Mouse (Mus musculus): ENCODE measurements around the gene Gm47791. TPM values are rescaled to one million over a fixed set of nuclear protein-coding genes. Genes with fewer than 3 reads are reported as not detected.

Gm47791 gene
- polyA plus RNA-seq, 1 experiment from 2014 or later: not detected

GRCm38 (mm10) chr1:82779388-82779966, 8.4 kb upstream of the Gm47791 start:
- H3K9ac ChIP-seq: no peak overlapping the region
- 86% methylated on average over 6 of the region's 6 CpGs for WGBS
- no peak overlapping the region for H3K4me2 ChIP-seq (replicated peaks)
- no peak for ATAC-seq (ENCODE audit: low FRiP score, low read depth)
- no peak overlapping the region for H3K27ac ChIP-seq
- no peaks in the 10 kb centered on the region for H3K9me3 ChIP-seq
- no peaks in the 10 kb centered on the region for H3K4me1 ChIP-seq
- H3K27me3 ChIP-seq (replicated peaks): no peaks in the 10 kb centered on the region
- H3K4me3 ChIP-seq: no peak overlapping the region
- H3K36me3 ChIP-seq: no peaks in the 10 kb centered on the region

GRCm38 (mm10) chr1:82775293-82775692, 4.2 kb upstream of the Gm47791 start:
- H3K4me2 ChIP-seq (replicated peaks): no peak overlapping the region
- H3K9me3 ChIP-seq: no peaks in the 10 kb centered on the region
- H3K9ac ChIP-seq: no peak overlapping the region
- H3K4me3 ChIP-seq: no peak overlapping the region
- ATAC-seq (ENCODE audit: low FRiP score, low read depth): no peak
- H3K27ac ChIP-seq: no peak overlapping the region
- H3K36me3 ChIP-seq: no peaks in the 10 kb centered on the region
- no peaks in the 10 kb centered on the region for H3K4me1 ChIP-seq
- whole genome bisulfite sequencing: 93% methylated on average over 4 of the region's 4 CpGs
- no peaks in the 10 kb centered on the region for H3K27me3 ChIP-seq (replicated peaks)

- Histone ChIP-seq H3K9me3 (no peaks in the 10 kb centered on the region), H3K4me2 (replicated peaks) (no peak overlapping the region), H3K9ac (no peak overlapping the region), H3K36me3 (no peaks in the 10 kb centered on the region), H3K27ac (no peak overlapping the region), H3K4me3 (no peak overlapping the region), H3K4me1 (no peaks in the 10 kb centered on the region), H3K27me3 (replicated peaks) (no peaks in the 10 kb centered on the region)
- no peak for ATAC-seq (ENCODE audit: low FRiP score, low read depth)
- 78% methylated on average over 5 of the region's 5 CpGs for WGBS
Observed at GRCm38 (mm10) chr1:82773208-82773607, 2.2 kb upstream of the Gm47791 start.

GRCm38 (mm10) chr1:82772428-82772827, 1.4 kb upstream of the Gm47791 start:
- Histone ChIP-seq H3K9me3 (no peaks in the 10 kb centered on the region), H3K4me2 (replicated peaks) (no peak overlapping the region), H3K4me1 (no peaks in the 10 kb centered on the region), H3K27ac (no peak overlapping the region), H3K27me3 (replicated peaks) (no peaks in the 10 kb centered on the region), H3K9ac (no peak overlapping the region), H3K4me3 (no peak overlapping the region), H3K36me3 (no peaks in the 10 kb centered on the region)
- no peak for ATAC-seq (ENCODE audit: low FRiP score, low read depth)
- 91% methylated on average over 4 of the region's 4 CpGs for WGBS

GRCm38 (mm10) chr1:82768269-82768668, 2.8 kb downstream of the Gm47791 start, which contains the start of gene Tm4sf20:
Gene Tm4sf20 (minus strand): TSS chr1:82768461.
- no peaks in the 10 kb centered on the region for H3K27me3 ChIP-seq (replicated peaks)
- no peaks in the 10 kb centered on the region for H3K36me3 ChIP-seq
- no peak within 1 kb of the TSS for H3K4me2 ChIP-seq (replicated peaks)
- no peak within 1 kb of the TSS for H3K27ac ChIP-seq
- no peaks in the 10 kb centered on the region for H3K9me3 ChIP-seq
- no peaks in the 10 kb centered on the region for H3K4me1 ChIP-seq
- H3K9ac ChIP-seq: no peak within 1 kb of the TSS
- no peak for ATAC-seq (ENCODE audit: low FRiP score, low read depth)
- 80% methylated on average over 5 of the region's 5 CpGs for WGBS
- H3K4me3 ChIP-seq: no peak within 1 kb of the TSS

- Histone ChIP-seq H3K9ac (no peak overlapping the region), H3K36me3 (peaks cover 7% of the 10 kb centered on the region), H3K27ac (no peak overlapping the region), H3K4me2 (replicated peaks) (no peak overlapping the region), H3K9me3 (no peaks in the 10 kb centered on the region), H3K4me3 (no peak overlapping the region), H3K4me1 (no peaks in the 10 kb centered on the region), H3K27me3 (replicated peaks) (no peaks in the 10 kb centered on the region)
- 87% methylated on average over 4 of the region's 4 CpGs for WGBS
- no peak for ATAC-seq (ENCODE audit: low FRiP score, low read depth)
Observed at GRCm38 (mm10) chr1:82766641-82767040, 4.4 kb downstream of the Gm47791 start.

- WGBS: 78% methylated on average over 1 of the region's 1 CpGs
- Histone ChIP-seq H3K36me3 (peaks cover 8% of the 10 kb centered on the region), H3K27me3 (replicated peaks) (no peaks in the 10 kb centered on the region), H3K4me1 (no peaks in the 10 kb centered on the region), H3K4me2 (replicated peaks) (no peak overlapping the region), H3K9ac (no peak overlapping the region), H3K27ac (no peak overlapping the region), H3K4me3 (no peak overlapping the region), H3K9me3 (no peaks in the 10 kb centered on the region)
- ATAC-seq (ENCODE audit: low FRiP score, low read depth): no peak
Observed at GRCm38 (mm10) chr1:82766227-82766626, 4.8 kb downstream of the Gm47791 start.

- Histone ChIP-seq H3K9ac (no peak overlapping the region), H3K27me3 (replicated peaks) (no peaks in the 10 kb centered on the region), H3K9me3 (no peaks in the 10 kb centered on the region), H3K36me3 (peaks cover 13% of the 10 kb centered on the region), H3K4me1 (no peaks in the 10 kb centered on the region), H3K4me3 (no peak overlapping the region), H3K27ac (no peak overlapping the region), H3K4me2 (replicated peaks) (no peak overlapping the region)
- ATAC-seq (ENCODE audit: low FRiP score, low read depth): no peak
- 90% methylated on average over 1 of the region's 1 CpGs for WGBS
Observed at GRCm38 (mm10) chr1:82762274-82762673, 8.8 kb downstream of the Gm47791 start.

- H3K4me2 ChIP-seq (replicated peaks): no peak overlapping the region
- no peaks in the 10 kb centered on the region for H3K9me3 ChIP-seq
- 92% methylated on average over 8 of the region's 8 CpGs for WGBS
- peaks cover 13% of the 10 kb centered on the region for H3K36me3 ChIP-seq
- no peak for ATAC-seq (ENCODE audit: low FRiP score, low read depth)
- H3K9ac ChIP-seq: no peak overlapping the region
- no peak overlapping the region for H3K4me3 ChIP-seq
- H3K27ac ChIP-seq: no peak overlapping the region
- H3K4me1 ChIP-seq: no peaks in the 10 kb centered on the region
- H3K27me3 ChIP-seq (replicated peaks): no peaks in the 10 kb centered on the region
Observed at GRCm38 (mm10) chr1:82761454-82762169, 9.4 kb downstream of the Gm47791 start.

GRCm38 (mm10) chr1:82759520-82759919, 11.5 kb downstream of the Gm47791 start:
- H3K4me3 ChIP-seq: no peak overlapping the region
- peaks cover 30% of the 10 kb centered on the region for H3K36me3 ChIP-seq
- no peak overlapping the region for H3K9ac ChIP-seq
- no peak overlapping the region for H3K27ac ChIP-seq
- 100% methylated on average over 1 of the region's 1 CpGs for WGBS
- no peaks in the 10 kb centered on the region for H3K4me1 ChIP-seq
- ATAC-seq (ENCODE audit: low FRiP score, low read depth): no peak
- H3K27me3 ChIP-seq (replicated peaks): no peaks in the 10 kb centered on the region
- H3K9me3 ChIP-seq: no peaks in the 10 kb centered on the region
- no peak overlapping the region for H3K4me2 ChIP-seq (replicated peaks)

- ATAC-seq (ENCODE audit: low FRiP score, low read depth): no peak
- whole genome bisulfite sequencing: 88% methylated on average over 2 of the region's 2 CpGs
- H3K9ac ChIP-seq: no peak overlapping the region
- no peak overlapping the region for H3K4me3 ChIP-seq
- H3K36me3 ChIP-seq: peaks cover 24% of the 10 kb centered on the region
- H3K4me1 ChIP-seq: no peaks in the 10 kb centered on the region
- no peak overlapping the region for H3K27ac ChIP-seq
- no peaks in the 10 kb centered on the region for H3K9me3 ChIP-seq
- H3K4me2 ChIP-seq (replicated peaks): no peak overlapping the region
- no peaks in the 10 kb centered on the region for H3K27me3 ChIP-seq (replicated peaks)
Observed at GRCm38 (mm10) chr1:82747714-82748452, 23.2 kb downstream of the Gm47791 start.

GRCm38 (mm10) chr1:82746408-82746807, 24.6 kb downstream of the Gm47791 start:
- Histone ChIP-seq H3K4me3 (no peak overlapping the region), H3K9ac (no peak overlapping the region), H3K27ac (no peak overlapping the region), H3K4me1 (no peaks in the 10 kb centered on the region), H3K4me2 (replicated peaks) (no peak overlapping the region), H3K36me3 (peaks cover 14% of the 10 kb centered on the region; the same call in 1 of the 2 replicates), H3K27me3 (replicated peaks) (no peaks in the 10 kb centered on the region), H3K9me3 (no peaks in the 10 kb centered on the region)
- WGBS: 89% methylated on average over 4 of the region's 4 CpGs
- no peak for ATAC-seq (ENCODE audit: low FRiP score, low read depth)

All from neural tube, embryonic 12.5 days (tissue).